Mouse (Mus musculus) adrenal gland, postnatal 36 days (tissue): Measurements from ENCODE around the gene Btnl4. TPM values are rescaled to one million over a fixed set of nuclear protein-coding genes. Genes with fewer than 3 reads are reported as not detected.
A peak's percentile ranks its signal among the peaks of the same experiment; 100 is the strongest.

Source experiments
- DNase-seq, 2 experiments: peaks; one replicate each; pipeline ENCODE4 v3.0.0; 2021; ENCODE audit warnings: mixed read lengths in 1 of 2
- total RNA-seq, 2 experiments: library from RNA; stranded (reverse); gene quantifications; 2 replicates each; pipeline ENCODE4 v1.2.3; 2021

Gene Btnl4
- total RNA-seq, 2 experiments from 2014 or later = not detected

DNA sequence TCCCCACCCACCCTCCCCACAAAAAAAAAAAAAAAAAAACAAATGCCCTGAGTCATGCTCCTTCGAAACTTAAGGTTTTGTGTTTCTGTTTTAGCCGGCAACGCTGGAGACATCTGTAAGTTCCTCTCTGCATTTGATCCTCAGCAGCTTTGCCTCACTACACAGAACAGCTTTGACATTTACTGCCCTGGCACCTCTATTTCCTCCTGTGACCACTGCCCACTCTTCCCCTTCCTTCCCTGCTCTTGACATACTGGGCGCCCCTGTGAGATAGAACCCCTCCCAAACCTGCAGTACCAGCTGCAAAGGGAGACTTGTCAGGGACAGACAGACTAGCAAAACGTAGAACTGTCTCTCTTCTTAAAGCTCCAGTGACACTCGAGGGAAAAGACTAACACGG is 39.5 kb downstream of the Btnl4 start:
- no peak for DNase-seq

GRCm38 (mm10) chr17:34437120-34437519 is 40.0 kb downstream of the Btnl4 start:
- no peak for DNase-seq

- DNase-seq = peak; percentile 16 to 52
Observed at GRCm38 (mm10) chr17:34427597-34427996, 49.5 kb downstream of the Btnl4 start.

GRCm38 (mm10) chr17:34420014-34420413 is 57.1 kb downstream of the Btnl4 start:
- DNase-seq = no peak

Other genes starting within 250 kb of the Btnl4 start
- gene H2-Ob, start 238.4 kb downstream of the Btnl4 start, total RNA-seq = under 1 TPM; 0.33 to 0.73 TPM
- 10 to 100 TPM; 36.3 to 70.4 TPM for gene H2-Ab1, start 219.6 kb downstream of the Btnl4 start, total RNA-seq
- gene H2-Aa, start 189.5 kb downstream of the Btnl4 start, total RNA-seq = 10 to 100 TPM; 56.2 to 89.4 TPM
- 10 to 100 TPM; 52.3 to 94.3 TPM for gene H2-Eb1, start 171.5 kb downstream of the Btnl4 start, total RNA-seq
- gene H2-Eb2, start 151.7 kb downstream of the Btnl4 start, total RNA-seq = not detected
- gene Btnl2, start 122.5 kb downstream of the Btnl4 start, total RNA-seq = under 1 TPM; 0.23 to 0.30 TPM
- gene Btnl1, start 100.2 kb downstream of the Btnl4 start, total RNA-seq = not detected
- 1 to 10 TPM; 1.2 to 1.8 TPM for gene BC051142, start 78.5 kb downstream of the Btnl4 start, total RNA-seq
- gene Btnl6, start 40.0 kb upstream of the Btnl4 start, total RNA-seq = not detected
- gene Notch4, start 87.0 kb upstream of the Btnl4 start, total RNA-seq = 10 to 100 TPM; 20.1 to 37.0 TPM
- gene Gpsm3, start 112.5 kb upstream of the Btnl4 start, total RNA-seq = 1 to 10 TPM; 5.2 to 6.2 TPM
- gene Pbx2, start 113.9 kb upstream of the Btnl4 start, total RNA-seq = 10 to 100 TPM; 34.7 to 41.4 TPM
- gene Ager, start 120.5 kb upstream of the Btnl4 start, total RNA-seq = under 1 TPM; 0.82 to 0.99 TPM
- 10 to 100 TPM; 67.7 to 86.5 TPM for gene Rnf5, start 126.4 kb upstream of the Btnl4 start, total RNA-seq
- 100 to 1,000 TPM in 1 of 2 experiments, 10 to 100 TPM in 1; 99.4 to 109 TPM for gene Agpat1, start 126.9 kb upstream of the Btnl4 start, total RNA-seq
- 1 to 10 TPM; 2.9 to 4.6 TPM for gene Egfl8, start 138.7 kb upstream of the Btnl4 start, total RNA-seq
- gene Ppt2, start 151.2 kb upstream of the Btnl4 start, total RNA-seq = 10 to 100 TPM; 57.8 to 70.0 TPM
- gene Prrt1, start 152.2 kb upstream of the Btnl4 start, total RNA-seq = 10 to 100 TPM in 1 of 2 experiments, 1 to 10 TPM in 1; 5.0 to 14.3 TPM
- gene Fkbpl, start 167.4 kb upstream of the Btnl4 start, total RNA-seq = 10 to 100 TPM; 12.7 to 15.8 TPM
- gene Atf6b, start 169.8 kb upstream of the Btnl4 start, total RNA-seq = 10 to 100 TPM; 45.7 to 58.8 TPM
- gene Tnxb, start 193.2 kb upstream of the Btnl4 start, total RNA-seq = 10 to 100 TPM; 26.9 to 34.3 TPM